Mouse (Mus musculus) E14TG2a.4 (cell line): ENCODE data around the gene Dock4.

Source experiments
- CTCF ChIP-seq: conservative IDR thresholded peaks from 2 replicates; pipeline ENCODE4 v1.5.1; 2014; ENCODE audit warnings: low read length
- NANOG ChIP-seq: IDR thresholded peaks from 2 replicates; pipeline ENCODE4 v1.6.1; 2014; ENCODE audit warnings: borderline replicate concordance, low read length, mixed read lengths

GRCm38 (mm10) chr12:40842251-40842988, 396.7 kb downstream of the Dock4 start:
- peak; percentile 43 for TF ChIP-seq CTCF
- TF ChIP-seq NANOG: no peak
